Mouse (Mus musculus) urinary bladder, postnatal 4 days (tissue): ENCODE results near the gene Ifna16.

ENCODE experiments used
- DNase-seq, 2 experiments: peaks; one replicate each; pipeline ENCODE4 v3.0.0; 2021 to 2022; ENCODE audit warnings: low spot score in 2 of 2

The Ifna16 gene

DNA sequence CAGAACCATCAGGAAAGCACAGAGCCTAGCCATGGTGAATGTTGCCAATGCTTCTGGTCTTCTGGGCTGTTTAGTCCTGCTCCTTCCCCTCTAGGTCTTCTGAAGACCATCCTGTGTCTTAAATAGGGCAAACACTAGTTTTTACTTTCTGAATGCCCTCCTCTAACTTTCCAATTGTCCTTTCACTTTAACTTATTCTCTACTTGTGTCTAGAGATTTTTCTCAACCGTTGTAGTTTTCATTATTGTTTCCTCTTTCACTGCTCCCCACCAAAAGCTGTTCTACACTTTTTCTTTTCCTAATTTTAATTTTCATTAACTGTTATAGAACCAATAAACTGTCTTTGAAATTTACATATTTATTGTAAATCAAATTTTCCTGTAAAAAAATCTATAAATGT lies at the start of gene Ifna16:
Gene Ifna16, minus strand, starts transcription at position 101 of the 400 bp plus-strand sequence.
- no peak for DNase-seq

DNA sequence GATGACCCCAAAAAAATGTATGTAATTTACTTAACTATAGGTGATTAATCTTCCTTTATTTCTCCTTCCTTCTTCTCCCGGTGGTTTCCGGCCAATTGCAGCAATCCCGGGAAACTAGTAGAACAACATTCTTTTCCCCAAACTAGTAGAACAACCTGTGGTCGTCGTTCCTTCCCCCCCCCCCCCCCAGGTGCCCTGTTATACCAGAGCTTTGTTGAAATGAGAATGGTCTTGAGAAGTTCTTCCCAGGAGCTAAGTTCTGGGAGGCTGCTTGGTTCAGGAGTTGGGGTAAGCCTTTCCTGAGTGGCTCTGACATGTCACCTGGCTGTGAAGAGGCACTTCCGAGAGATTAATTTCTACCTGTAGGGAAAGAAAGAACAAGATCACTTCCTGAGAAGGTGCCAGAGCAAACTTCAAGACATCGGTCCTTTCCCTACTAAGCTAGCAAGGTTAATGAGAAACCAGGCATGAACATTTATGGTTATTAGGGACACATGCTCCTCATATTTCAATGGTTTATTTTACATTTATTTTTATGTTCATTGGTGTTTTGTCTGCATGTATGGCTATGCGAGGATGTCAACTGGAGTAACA lies 46.9 kb upstream of the Ifna16 start:
- no peak for DNase-seq

DNA sequence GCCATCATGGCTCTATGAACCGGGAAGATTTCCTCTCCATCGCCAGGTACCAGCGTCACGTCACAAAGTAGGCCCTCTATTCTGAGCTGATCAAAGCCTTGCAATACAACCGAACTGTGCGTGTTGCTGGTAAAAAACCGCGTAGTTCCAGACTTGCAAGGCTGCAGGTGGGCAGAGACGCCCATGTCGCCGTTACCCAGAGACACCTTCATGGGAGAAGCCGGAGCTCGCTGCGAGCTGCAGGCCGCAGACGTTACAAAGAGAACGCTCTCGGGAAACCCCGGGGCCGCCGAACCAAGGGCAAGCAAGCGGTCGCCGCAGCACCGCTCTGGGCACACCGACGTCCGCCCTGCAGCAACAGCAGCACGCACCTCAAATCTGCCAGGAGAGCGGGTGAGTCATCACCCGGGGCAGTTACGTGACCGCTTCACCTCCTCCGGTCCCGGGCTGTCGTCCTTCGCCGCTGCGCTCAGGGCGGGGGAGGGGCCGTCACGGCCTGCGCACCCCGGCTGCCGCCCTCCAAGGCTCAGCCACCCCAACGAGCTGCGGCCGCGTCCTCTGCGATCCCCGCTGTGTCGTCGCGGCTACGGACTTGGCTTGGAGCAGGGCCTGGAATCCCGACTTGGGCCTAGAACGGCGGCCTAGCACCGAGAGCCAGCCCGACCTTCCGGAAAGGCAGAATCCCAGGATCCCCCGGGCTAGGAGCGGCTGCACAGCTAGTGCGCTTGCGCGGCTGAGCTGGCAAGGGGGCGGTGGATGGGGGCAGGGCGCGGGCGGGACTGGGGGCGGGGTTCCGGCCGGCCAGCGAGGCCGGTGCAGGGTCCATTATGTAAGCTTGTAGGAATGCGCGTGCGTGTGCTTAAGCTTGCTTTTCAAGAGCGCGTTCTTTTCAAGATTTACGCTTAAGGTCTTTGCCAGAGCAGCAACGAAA lies 45.3 kb upstream of the Ifna16 start, which contains the start of the genes Gm26566 and Klhl9:
Gene Gm26566, plus strand, starts transcription at position 15 of the 931 bp plus-strand sequence.
Gene Klhl9, minus strand, starts transcription at position 675 of the 931 bp plus-strand sequence.
- DNase-seq: peak; percentile 92 to 93

DNA sequence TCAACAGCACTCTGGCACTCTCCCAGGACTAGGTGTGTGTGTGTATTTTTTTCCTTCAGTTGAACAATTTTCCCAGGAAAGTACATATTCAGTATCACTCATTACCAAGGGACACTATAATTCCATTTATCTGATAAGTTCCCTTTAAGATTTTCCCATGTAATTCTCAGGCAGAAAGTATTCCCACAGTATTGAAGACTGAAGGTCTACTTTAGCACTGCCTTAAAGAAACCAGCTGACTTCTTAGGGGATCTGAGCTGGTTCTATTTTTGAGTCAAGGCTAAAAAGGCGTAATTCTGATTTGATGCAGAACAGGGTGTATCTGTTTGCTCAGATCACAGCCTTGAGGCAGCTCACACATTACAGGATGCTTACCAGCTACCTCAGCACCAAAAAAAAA lies 42.0 kb upstream of the Ifna16 start:
- no peak for DNase-seq

DNA sequence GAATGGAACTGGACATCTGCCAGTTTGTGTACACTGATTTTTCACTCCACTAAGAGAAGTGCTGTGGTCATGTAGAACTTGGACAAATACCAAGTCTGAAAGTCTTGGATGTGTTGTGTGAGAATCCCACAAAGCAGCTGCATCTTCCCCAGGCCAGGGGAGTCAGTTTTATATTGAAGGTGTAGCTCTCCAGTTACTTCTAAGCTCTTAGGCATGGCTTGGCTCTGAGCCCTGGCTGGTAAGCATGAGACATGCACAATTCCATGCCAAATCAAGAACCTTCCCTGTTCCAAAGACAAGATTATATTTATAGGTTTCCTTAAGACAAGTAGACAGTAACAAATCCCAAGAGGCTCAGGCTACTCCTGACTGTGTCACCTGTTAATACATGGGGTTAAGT lies 38.3 kb upstream of the Ifna16 start:
- no peak for DNase-seq

DNA sequence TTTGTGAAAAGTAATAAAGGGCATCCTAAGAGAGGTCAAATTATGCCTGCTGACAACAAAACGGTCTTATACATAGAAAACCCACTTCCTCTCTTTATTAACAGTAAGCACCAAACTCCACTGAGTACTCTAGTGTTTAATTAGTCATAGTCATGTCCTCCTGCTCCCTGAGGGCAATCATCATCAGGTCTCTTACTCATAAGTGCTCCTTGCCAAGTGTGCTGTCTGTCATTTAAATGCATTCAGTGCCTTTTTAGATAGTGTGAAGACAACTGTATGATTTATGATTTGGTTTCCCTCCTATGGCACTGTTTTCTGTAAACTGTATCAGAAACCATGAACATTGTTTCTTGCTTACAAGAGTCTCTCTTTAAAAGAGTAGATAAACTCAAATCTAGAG lies 37.6 kb upstream of the Ifna16 start:
- DNase-seq: no peak

DNA sequence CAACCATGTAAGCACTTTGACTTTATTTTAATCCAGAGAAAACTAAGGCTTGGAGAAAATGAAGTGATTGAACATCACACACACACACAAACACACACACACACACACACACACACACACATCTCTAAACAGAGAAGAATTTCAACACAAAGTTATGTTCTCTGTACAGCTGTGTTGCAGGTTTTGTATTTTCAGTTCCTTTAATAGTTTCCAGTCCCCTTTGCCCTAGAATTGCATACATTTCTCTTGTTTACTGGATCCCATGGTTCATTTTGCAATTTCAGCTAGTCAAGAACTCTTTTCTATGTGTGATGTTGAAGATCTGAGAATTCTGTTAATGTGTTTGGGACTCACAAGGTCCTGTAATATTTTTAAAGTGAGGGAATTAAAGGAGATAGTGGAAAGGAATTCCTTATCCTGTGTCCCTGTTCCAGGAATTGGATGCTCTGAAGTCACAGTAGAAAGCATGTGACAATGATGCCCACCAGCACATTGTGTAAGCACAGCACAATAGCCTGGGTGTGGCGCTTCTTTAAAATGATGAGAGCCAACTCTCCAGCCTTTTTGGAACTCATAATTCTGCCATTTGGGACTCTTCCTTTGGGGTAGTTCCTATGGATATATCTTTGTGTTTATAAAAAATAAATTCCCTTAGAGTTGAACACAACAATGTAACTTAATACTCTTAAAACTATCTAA lies 30.6 kb upstream of the Ifna16 start:
- no peak for DNase-seq

DNA sequence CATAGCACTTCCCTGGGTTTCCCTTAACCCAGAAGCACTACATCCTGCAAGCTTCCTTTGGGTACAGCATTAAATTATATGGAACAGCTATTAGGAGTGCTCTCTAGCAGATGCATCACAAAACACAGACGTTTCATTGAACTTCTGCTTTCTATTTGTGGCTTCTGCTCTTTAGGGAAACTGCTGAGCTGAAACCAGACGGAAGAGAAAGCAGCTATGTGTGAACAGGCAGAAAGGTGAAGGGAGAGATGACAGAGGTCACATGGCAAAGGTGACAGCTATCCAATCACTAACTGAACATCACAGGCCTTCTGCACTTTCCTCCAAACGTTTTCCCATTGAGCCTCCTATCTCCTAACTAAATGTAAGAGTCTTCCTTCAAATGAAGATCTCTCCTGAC lies 29.2 kb upstream of the Ifna16 start:
- no peak for DNase-seq

DNA sequence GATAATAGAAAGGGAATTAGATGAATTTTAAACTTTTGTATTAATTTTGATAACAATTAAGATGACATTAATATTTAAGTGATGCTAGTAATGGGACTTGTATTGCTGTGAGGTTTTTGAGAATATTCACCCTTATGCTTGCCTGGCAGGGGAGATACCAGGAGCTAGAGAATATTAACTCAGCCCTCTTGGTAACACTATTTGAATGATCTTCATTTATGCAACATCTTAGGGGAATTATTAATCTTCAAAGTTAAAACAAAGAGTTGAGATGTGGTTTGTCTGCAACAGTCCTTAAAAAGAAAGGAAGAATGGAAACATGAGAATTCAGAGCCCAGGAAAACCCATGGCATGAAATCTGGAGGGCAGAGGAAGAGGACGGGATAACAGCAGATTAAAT lies 22.6 kb upstream of the Ifna16 start:
- DNase-seq: no peak

DNA sequence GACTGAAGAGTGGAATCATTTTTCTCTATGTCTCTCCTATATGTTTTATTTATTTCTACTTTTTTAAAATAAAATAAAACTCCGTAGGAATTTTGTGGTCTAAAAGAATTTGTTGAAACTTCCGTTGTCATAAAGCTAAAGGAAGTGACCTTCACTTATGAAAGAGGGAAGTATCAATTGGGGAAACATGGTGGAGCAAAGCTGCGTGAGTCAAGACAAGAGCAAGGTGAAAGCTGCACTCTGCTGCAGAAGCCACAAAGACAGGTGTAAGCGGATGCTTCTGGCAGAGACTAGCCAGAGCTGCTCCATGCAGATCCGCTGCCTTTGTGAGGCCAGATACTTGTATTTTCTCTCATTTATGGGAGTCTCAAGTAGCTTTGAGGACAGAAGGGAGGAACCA lies 22.1 kb upstream of the Ifna16 start:
- no peak for DNase-seq

DNA sequence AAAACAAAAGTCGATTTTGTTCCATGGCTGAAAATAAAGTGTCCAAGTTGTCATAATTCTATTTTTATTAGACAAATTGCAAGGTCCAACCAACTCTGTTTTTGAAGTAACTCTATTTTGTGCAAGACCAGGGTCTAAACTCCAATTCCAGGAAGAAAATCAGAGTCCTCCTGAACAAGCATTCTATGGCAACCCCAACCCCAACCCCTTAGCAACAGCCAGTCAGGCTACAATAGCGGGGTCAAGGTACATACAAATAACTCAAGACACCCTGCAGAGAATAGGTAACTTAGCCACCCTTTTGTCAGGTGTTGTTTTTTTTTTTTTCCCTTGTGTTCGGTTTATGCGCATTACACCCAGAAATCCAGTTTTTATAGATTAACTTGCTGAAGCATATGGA lies 21.0 kb upstream of the Ifna16 start:
- DNase-seq: no peak

DNA sequence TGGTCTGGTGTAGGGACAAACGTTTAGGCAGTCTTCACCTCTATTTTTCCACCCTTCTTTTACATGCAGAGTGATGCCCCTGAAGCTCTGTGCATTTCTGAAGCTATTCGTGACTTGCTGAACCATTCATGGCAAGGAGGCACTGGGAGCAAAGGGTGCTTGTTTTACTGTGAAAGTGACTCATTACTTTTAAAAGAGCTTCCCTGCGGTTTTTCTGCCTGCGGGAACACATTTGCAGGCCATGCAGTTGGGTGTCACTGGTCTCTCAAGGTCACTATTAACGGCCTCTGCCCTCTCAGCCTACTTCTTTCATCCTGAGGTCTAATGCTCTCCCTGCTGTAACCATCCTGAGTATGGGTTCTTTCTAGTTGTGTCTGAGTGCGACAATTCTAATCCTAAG lies 20.4 kb upstream of the Ifna16 start:
- DNase-seq: no peak

DNA sequence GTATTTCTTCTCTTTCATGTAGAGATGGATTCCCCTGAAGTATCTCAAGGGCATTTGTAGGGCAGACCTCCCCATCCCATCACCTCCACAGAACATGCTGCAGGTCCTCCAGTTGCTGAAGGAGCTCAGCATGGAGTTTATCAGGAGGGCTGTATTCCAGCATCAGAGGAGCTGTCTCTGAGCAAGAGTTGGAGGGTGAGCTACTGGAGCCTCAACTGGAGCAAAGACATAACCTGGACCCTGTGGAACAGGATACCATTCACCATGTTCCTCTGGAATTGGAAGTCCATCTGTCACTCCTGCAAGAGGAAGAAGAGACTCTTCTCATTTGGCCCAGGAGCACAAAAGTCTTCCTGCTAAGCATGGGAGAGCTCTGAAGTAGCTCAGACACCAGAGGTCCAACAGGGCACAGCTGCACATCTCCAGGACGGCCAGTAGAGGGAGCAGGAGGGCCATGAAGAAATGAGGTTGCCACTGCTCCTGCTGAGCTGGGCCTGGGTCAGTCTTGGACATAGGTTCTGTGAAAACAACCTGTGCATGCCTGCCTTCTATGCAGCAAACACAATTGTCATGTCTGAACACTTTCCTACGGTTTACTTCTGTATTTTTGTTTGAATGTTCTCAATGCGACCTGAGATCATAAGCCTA lies 19.6 kb upstream of the Ifna16 start:
- DNase-seq: peak; percentile 53 to 75

DNA sequence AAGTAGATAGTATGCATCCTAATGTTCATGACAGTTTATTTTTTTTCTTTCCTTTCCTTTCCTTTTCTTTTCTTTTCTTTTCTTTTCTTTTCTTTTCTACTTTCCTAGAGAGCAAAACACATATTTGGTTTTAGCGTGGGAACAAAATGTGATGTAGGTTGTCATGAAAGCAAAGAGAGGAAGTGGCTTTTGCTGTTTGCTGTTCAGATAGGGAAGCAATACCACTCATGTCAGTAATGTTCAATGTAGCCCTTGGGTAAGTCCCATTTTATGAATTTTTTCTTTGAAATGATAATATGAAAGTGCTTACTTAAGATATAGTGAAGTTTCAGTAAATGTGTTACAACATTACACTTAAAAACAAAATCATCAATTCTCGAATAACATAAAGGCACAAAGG lies 16.7 kb upstream of the Ifna16 start:
- DNase-seq: no peak

DNA sequence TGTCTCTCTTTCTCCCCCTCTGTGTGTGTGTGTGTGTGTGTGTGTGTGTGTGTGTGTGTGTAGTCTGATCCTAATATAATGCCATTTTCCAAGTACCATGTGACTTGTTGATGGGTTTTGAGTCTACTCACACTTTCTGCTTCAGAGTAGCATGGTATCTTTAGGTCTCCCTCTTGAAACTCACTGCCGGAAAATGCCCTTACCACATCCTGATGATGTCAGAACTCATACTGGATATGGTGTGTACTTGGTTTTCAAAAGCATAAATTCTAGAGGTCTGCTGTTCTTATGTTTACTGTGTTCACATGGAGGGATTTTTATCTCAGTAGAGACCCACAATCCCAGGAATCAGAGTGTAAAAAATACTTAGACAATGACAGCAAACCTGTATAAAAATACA lies 15.8 kb upstream of the Ifna16 start:
- DNase-seq: no peak

DNA sequence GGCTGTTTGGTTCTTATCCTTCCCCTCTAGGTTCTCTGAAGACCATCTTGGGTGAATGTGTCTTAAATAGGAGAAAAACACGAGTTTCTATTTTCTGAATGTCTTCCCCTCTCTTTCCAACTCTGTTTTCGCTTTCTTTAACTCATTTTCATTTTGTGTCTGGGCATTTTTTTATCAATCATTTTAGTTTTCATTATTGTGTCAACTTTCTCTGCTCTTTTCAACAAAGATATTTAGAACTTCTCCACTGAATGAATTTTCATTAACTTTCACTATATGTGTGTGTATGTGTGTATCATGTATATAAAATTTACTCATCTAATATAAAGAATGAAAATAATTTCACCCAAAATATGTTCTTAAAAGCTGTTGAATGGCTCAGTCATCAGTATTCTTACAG lies 14.5 kb upstream of the Ifna16 start, which contains the start of gene Ifnab:
Gene Ifnab, minus strand, starts transcription at position 101 of the 400 bp plus-strand sequence.
- no peak for DNase-seq

DNA sequence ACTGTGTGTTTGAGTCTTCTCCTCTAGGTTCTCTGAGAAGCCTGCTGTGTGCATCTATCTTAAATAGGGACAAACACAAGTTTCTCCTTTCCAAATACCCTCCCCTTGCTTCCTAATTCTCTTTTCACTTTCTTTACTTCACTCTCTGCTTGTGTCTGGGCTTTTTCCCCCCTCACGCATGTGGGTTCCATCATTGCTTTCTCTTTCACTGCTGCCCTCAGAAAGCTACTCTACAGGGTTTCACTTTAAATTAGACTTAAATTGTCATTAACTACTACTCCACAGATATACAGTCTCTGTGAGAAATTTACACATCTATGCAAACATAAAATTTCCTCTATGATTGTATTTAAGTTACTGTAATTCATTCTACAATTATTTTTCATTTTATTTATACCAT lies 7.1 kb upstream of the Ifna16 start, which contains the start of gene Ifna2:
Gene Ifna2, minus strand, starts transcription at position 101 of the 400 bp plus-strand sequence.
- DNase-seq: no peak

DNA sequence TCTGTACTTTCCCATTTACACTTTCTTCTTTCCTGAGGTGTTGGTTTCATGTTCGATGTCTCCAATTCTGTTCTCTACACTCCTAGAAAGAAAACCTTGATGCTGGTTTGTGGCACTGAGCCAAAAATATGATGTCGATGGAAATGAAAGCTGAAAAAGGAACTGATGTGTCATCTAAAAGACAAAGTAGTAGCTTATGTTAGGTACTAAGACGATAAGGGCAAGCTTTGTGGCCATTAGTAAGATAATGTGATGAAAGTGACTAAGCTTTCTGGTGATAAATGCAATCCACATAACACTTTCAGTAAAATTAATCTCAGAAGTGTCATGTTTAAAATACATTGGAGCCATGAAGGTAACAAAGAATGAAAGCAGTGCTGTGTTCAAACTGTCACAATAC lies 4.6 kb upstream of the Ifna16 start:
- no peak for DNase-seq

DNA sequence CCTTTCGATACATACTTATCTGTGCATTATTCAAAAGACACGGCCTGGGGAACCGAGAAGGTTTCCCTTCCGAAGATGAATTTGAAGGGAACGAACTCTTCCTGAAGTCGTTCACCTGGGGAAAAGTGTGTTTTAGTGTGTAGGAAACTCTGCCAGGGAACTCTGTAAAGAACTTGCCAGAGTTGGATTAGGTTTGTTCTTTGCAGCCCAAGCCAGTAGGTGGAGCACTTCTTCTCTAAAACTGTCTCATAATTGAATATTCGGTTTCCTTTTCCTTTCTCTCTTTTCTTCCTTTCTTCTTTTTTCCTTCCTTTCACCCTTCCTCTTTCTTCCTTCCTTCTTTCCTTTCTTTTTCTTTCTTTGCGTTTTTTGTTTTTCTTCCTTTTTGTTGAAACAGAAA lies 3.6 kb upstream of the Ifna16 start:
- DNase-seq: no peak

DNA sequence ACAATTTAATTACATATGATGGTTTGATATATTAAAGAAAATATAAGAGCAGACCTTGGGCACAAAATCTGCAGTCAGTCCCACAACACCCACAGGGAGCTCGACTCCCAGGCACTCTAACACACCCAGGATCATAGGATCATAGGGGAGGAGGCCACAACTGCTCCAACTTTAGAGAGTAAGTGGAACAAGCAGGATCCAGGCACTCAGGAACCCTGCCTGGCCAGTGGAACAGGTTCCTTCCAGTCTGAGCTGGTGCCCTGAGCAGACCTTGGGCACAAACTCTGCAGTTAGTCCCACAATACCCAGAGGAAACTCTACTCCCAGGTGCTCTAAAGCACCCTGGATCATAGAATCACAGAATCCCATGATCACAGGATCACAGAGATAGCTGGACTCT lies 21.3 kb downstream of the Ifna16 start:
- no peak for DNase-seq

DNA sequence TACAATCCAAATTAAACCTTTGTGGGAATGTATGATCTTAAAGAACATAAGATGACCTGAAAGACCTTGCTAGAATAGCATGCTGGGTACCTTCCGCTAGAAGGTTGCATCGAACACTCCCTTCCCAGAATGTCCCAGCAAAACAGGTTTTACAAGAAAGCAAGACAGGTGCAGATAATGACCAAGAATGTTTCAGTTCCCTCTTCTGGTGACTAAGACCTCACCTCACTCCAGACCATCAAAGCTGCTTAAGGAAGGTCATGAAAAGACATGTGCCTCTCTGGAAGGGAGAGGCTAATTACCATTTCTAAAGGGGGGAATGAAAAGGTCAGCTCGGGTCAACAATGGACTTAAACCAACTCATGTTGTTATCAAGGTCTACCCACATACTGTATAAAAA lies 23.1 kb downstream of the Ifna16 start:
- no peak for DNase-seq

DNA sequence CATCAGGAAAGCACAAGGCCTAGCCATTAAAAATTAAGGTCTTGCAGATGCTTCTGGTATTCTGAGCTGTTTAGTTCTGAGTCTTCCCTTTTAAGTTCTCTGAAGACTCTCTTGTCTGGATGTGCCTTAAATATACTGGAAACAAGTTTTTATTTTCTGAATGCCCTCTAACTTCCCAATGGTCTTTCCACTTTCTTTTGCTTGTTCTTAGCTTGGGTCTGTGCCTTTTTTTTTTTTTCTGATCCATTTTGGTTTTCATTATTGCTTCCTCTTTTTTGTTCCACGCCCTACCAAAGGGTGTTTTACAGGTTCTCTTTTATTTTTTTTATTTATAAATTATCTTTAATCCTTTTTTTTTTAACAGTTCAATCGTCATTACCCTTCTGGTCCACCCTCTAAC lies 32.4 kb downstream of the Ifna16 start, which contains the start of gene Ifna13:
Gene Ifna13, minus strand, starts transcription at position 101 of the 400 bp plus-strand sequence.
- no peak for DNase-seq
